Mouse (Mus musculus): ENCODE results near the gene Hist1h2bf. TPM values are rescaled to one million over a fixed set of nuclear protein-coding genes. Genes with fewer than 3 reads are reported as not detected.
"Not testable (repeated sequence)": the region's sequence is repeated elsewhere in the genome, so short reads cannot be mapped to it uniquely, and the experiment has no call there.

Gene Hist1h2bf
- polyA plus RNA-seq, 1 experiment from 2014 or later, result 1.1 TPM

GRCm38 (mm10) chr13:23542225-23542980 is 31.6 kb downstream of the Hist1h2bf start:
- Histone ChIP-seq H3K4me3 (peak overlapping the region; percentile 59), H3K27ac (peak overlapping the region; percentile 93)
- not testable (repeated sequence) for H3K27me3 ChIP-seq (ENCODE audit: insufficient read depth, poor library complexity, severe bottlenecking); H3K4me1 ChIP-seq; DNase-seq (ENCODE audit: low spot score); H3K9me3 ChIP-seq; H3K36me3 ChIP-seq
- WGBS, result 10% methylated on average over 3 of the region's 3 CpGs

GRCm38 (mm10) chr13:23541497-23541896 is 32.5 kb downstream of the Hist1h2bf start:
- Histone ChIP-seq H3K27me3 (ENCODE audit: insufficient read depth, poor library complexity, severe bottlenecking) (no peaks in the 10 kb centered on the region), H3K9me3 (no peaks in the 10 kb centered on the region), H3K36me3 (no peaks in the 10 kb centered on the region), H3K4me3 (no peak overlapping the region), H3K27ac (no peak overlapping the region), H3K4me1 (peaks cover 8% of the 10 kb centered on the region; the same call in 1 of the 2 replicates)
- no peak for DNase-seq (ENCODE audit: low spot score)
- WGBS, result 88% methylated on average over 3 of the region's 3 CpGs

- not testable (repeated sequence) for H3K9me3 ChIP-seq; H3K4me3 ChIP-seq; H3K27ac ChIP-seq; H3K36me3 ChIP-seq; H3K27me3 ChIP-seq (ENCODE audit: insufficient read depth, poor library complexity, severe bottlenecking); DNase-seq (ENCODE audit: low spot score)
- H3K4me1 ChIP-seq, result peaks cover 12% of the 10 kb centered on the region; the same call in 1 of the 2 replicates
- 71% methylated on average over 1 of the region's 1 CpGs for WGBS
Observed at GRCm38 (mm10) chr13:23539821-23540220, 34.2 kb downstream of the Hist1h2bf start.

GRCm38 (mm10) chr13:23538249-23538648 is 35.7 kb downstream of the Hist1h2bf start:
- peaks cover 20% of the 10 kb centered on the region; the same call in 1 of the 2 replicates for H3K4me1 ChIP-seq
- no peaks in the 10 kb centered on the region for H3K9me3 ChIP-seq
- WGBS, result 86% methylated on average over 5 of the region's 5 CpGs
- H3K27me3 ChIP-seq (ENCODE audit: insufficient read depth, poor library complexity, severe bottlenecking), result no peaks in the 10 kb centered on the region
- H3K27ac ChIP-seq, result no peak overlapping the region
- H3K36me3 ChIP-seq, result no peaks in the 10 kb centered on the region
- DNase-seq (ENCODE audit: low spot score), result no peak
- H3K4me3 ChIP-seq, result no peak overlapping the region

GRCm38 (mm10) chr13:23537006-23537710 is 36.8 kb downstream of the Hist1h2bf start:
- no peak overlapping the region for H3K27ac ChIP-seq
- DNase-seq (ENCODE audit: low spot score), result no peak
- no peaks in the 10 kb centered on the region for H3K9me3 ChIP-seq
- H3K4me3 ChIP-seq, result peak overlapping the region; percentile 67
- peaks cover 27% of the 10 kb centered on the region for H3K4me1 ChIP-seq
- WGBS, result 81% methylated on average over 3 of the region's 3 CpGs
- H3K36me3 ChIP-seq, result no peaks in the 10 kb centered on the region
- H3K27me3 ChIP-seq (ENCODE audit: insufficient read depth, poor library complexity, severe bottlenecking), result no peaks in the 10 kb centered on the region

GRCm38 (mm10) chr13:23536076-23536822 is 37.7 kb downstream of the Hist1h2bf start:
- Histone ChIP-seq H3K27me3 (ENCODE audit: insufficient read depth, poor library complexity, severe bottlenecking) (no peaks in the 10 kb centered on the region), H3K9me3 (no peaks in the 10 kb centered on the region), H3K4me3 (peak overlapping the region; percentile 67), H3K27ac (peak overlapping the region; percentile 95), H3K4me1 (peaks cover 29% of the 10 kb centered on the region), H3K36me3 (no peaks in the 10 kb centered on the region)
- 28% methylated on average over 7 of the region's 7 CpGs for WGBS
- no peak for DNase-seq (ENCODE audit: low spot score)

- peak; percentile 98 for DNase-seq (ENCODE audit: low spot score)
- peaks cover 29% of the 10 kb centered on the region for H3K4me1 ChIP-seq
- not testable (repeated sequence) for H3K9me3 ChIP-seq; H3K36me3 ChIP-seq; H3K27me3 ChIP-seq (ENCODE audit: insufficient read depth, poor library complexity, severe bottlenecking)
- H3K27ac ChIP-seq, result peak within 1 kb of the TSS; percentile 95
- WGBS, result under 1% methylated on average over 53 of the region's 62 CpGs
- peak within 1 kb of the TSS; percentile 67 for H3K4me3 ChIP-seq
Observed at GRCm38 (mm10) chr13:23535137-23536075, 38.6 kb downstream of the Hist1h2bf start, which contains the start of gene Hist1h3g. Gene Hist1h3g, plus strand, starts transcription at chr13:23535422.

- peak overlapping the region; percentile 95 for H3K27ac ChIP-seq
- H3K27me3 ChIP-seq (ENCODE audit: insufficient read depth, poor library complexity, severe bottlenecking), result no peaks in the 10 kb centered on the region
- H3K36me3 ChIP-seq, result no peaks in the 10 kb centered on the region
- H3K4me1 ChIP-seq, result peaks cover 29% of the 10 kb centered on the region
- no peak for DNase-seq (ENCODE audit: low spot score)
- WGBS, result 3% methylated on average over 15 of the region's 15 CpGs
- no peaks in the 10 kb centered on the region for H3K9me3 ChIP-seq
- H3K4me3 ChIP-seq, result peak overlapping the region; percentile 67
Observed at GRCm38 (mm10) chr13:23534368-23535131, 39.4 kb downstream of the Hist1h2bf start.

GRCm38 (mm10) chr13:23533560-23534367 is 40.2 kb downstream of the Hist1h2bf start, which contains the start of gene Hist1h2af:
Gene Hist1h2af, plus strand, starts transcription at chr13:23533906.
- DNase-seq (ENCODE audit: low spot score), result peak; percentile 94
- not testable (repeated sequence) for H3K36me3 ChIP-seq; H3K9me3 ChIP-seq; H3K27me3 ChIP-seq (ENCODE audit: insufficient read depth, poor library complexity, severe bottlenecking)
- Histone ChIP-seq H3K4me3 (peak within 1 kb of the TSS; percentile 67), H3K27ac (peak within 1 kb of the TSS; percentile 95), H3K4me1 (peaks cover 32% of the 10 kb centered on the region)
- 1% methylated on average over 26 of the region's 53 CpGs for whole genome bisulfite sequencing

GRCm38 (mm10) chr13:23532262-23533075 is 41.5 kb downstream of the Hist1h2bf start:
- peak overlapping the region; percentile 67 for H3K4me3 ChIP-seq
- H3K27ac ChIP-seq, result peak overlapping the region; percentile 95
- H3K36me3 ChIP-seq, result no peaks in the 10 kb centered on the region
- no peaks in the 10 kb centered on the region for H3K27me3 ChIP-seq (ENCODE audit: insufficient read depth, poor library complexity, severe bottlenecking)
- DNase-seq (ENCODE audit: low spot score), result no peak
- peaks cover 32% of the 10 kb centered on the region for H3K4me1 ChIP-seq
- 27% methylated on average over 9 of the region's 9 CpGs for WGBS
- H3K9me3 ChIP-seq, result no peaks in the 10 kb centered on the region

Measured in heart, embryonic 10.5 days (tissue).